Mouse (Mus musculus) mesoderm, embryonic 11.5 days (tissue): ENCODE measurements at regions not wholly inside any gene's neighbourhood (a gene's known extent, or its start where the extent isn't known, plus 50 kb on each side); places are given as distances from the start of the nearest gene placed in this dataset.

ENCODE experiments used
- DNase-seq: peaks from one replicate; pipeline ENCODE4 v3.0.0-alpha.2; 2012; ENCODE audit warnings: low read depth, low spot score

DNA sequence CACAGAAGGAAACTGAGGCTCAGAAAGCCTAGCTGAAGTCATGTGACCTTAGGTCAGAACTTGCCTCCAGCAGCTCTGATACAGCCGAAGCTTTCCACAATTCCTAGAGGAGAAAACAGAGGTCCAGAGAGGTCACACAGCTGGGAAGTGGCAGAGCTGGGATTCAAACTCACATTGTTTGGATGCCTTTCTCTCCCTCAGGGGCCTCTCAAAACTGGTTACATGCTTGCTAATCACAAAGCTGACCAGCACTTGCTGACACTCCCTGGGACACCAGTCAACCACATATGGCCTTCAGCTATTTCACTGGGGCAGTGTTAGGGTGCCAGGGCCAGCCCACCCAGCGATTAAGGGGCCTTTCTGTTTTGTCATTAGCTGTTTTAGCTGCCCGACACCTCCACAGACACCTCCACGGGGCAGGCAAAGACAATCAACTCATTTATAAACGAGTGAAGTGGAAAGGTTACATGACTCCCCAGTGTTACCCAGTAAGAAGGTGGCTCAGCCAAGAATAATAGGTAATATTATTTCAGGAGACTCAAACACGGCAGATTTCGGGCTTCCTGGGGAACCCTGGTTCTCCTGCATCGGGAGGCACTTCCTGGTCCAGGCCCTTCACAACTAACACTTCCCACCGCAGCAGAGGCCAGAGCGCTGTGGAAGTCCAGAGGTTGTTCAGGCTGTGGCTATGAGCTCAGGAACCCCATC is 71.4 kb downstream of the 2410131K14Rik start:
- DNase-seq: no peak

DNA sequence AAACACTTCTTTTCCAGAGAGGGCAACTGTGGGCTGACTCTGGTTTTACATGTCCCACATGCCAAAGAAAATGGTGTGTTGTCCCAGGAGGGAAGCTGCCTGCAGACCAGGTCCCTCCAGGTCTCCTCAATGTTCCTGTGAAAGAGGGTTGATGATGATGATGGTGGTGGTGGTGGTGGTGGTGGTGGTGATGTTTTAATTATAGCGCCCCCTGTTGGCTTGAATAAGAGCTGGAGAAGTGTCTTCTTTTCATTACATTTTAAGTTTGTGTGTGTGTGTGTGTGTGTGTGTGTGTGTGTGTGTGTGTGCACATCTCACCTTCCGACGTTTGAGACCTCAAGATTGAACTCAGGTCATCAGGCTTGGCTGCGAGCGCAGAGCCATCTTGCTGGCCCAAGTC is 73.0 kb downstream of the 2410131K14Rik start:
- no peak for DNase-seq

DNA sequence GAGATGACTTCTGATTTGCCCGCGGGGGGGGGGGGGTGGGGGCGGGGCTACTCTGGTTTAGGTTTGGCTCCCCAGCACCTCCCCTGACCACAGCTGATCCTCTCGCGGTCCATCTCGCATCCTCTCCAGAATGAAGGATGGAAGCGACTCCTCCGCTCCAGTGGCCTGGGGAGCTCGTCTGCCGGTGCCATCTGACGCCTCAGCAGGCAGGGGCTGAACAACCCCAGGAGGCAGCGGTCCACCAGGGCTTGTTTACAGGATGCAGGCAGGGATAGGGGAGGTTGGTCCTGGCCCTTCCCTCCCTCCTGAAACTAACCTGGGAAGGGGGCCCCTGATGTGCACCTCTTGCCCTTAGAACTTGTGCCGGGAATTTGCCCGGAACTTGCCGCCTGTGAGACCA is 73.9 kb downstream of the 2410131K14Rik start:
- DNase-seq: no peak

DNA sequence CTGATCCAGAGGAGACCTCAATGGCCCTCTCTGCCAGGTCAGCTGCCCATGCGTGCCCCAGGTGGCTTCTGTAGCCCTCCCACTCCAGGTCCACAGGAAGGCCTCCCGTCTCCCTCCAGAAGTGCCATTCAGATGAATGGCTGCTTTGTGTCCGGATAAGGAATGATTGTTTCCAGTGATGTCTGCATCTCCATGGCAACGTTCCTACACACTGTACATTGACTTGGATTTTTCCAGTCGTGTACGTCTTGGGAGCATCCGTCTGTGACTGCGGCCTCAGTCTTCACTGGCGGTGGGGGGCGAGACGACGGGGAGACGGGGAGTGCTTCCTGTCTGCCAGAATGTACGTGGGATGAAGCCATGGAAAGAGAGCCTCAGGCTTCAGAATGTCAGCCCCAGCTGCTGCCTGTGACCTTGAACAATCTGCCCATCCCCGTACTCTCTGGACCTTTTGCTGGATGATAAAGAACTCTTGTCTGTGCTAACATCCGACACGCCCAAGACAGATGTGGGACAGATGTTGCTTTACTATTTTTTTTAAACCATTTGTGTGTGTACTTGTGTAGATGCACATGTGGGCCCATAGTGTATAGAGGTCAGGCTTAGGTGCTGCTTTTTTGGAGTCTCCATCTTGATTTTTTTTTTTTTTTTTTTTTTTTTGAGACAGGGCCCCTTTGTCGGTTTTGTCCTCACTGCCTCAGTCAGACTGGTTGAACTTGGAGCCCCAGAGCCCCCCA is 76.9 kb downstream of the 2410131K14Rik start:
- DNase-seq: peak; percentile 87

DNA sequence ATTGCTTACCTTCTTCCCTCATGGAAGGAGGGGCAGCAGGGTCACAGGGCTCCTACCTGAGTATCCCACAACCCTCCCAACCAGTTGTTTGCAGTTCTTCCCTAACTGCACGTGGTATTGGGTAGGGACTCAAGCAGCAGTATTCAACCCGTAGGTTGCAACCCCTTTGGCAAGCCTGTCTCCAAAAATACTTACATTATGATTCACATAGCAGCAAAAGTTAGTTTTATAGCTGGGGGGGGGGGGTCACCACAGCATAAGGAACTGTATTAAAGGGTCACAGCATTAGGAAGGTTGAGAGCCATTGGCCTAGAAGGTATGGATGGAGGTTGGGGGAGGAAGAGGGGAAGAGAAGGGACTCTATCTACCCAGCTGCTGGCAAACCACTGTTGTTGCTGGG is 78.1 kb downstream of the 2410131K14Rik start:
- DNase-seq: no peak

DNA sequence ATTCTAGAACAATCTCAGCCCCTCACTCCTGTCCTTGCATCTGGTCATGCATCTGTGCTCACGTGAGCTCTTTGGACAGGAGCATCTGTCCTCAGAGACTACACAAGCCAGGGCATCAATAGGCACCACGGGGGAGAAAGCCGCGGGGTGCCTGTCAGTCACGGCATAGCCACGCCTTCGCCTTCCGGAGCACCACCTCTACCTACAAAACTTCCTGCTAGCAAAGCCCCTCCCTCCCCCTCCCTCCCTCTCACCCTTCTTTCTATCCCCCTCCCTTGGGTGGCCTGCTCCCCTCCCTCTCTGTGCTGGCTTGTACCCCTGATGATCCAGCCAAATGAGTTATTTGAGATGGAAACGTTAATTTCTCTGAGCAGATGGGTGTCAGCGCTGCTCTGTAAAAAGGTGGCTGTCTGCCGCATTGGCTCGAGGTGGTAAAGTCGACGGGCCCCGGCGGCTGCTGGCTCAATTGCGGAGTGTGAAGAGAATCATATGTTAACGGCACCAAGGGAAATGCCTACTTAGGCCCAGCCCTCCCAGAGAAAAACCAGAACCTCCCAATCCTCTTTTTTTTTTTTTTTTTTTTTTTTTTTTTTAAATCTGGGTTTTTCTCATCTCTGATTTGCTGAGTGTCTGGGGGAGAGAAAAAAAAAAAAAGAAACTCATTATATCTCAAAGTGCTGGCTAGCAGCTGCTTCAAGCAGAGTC is 82.0 kb downstream of the 2410131K14Rik start:
- DNase-seq: peak; percentile 47

DNA sequence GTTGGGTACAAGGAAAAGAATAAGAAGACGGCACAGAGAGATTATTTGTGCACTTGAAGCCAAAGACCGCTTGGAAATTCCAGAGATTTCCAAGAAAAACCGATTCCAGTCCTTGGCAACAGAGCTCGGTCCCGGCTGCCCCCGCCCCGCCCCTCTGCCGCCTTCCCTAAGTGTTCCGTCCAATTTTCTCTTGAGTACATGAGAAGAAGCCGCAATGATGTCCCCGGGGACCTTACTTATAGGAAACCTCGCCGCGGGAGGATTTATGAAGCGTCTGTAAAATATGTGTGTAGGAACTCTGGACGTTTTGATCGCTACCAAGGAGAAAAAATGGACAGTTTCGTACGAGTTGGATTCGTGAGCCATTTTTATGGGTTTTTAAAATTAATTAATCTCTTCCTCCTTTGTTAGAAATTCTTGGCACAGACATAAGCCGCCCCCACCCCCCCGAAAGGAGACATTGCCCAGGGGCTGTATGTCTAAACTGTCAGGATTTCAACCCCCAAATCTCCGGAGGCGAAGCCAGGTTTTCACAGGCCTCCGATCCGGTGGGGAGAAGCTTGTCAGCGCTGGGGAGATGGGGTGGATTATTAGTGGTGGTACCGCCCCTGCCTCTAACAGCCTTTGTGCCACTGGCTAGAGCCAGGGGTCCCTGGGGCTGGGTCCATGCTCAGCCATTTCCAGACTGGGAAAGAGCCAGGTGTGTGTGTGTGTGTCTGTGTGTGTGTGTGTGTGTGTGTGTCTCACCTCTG is 83.1 kb downstream of the 2410131K14Rik start:
- peak; percentile 81 for DNase-seq

DNA sequence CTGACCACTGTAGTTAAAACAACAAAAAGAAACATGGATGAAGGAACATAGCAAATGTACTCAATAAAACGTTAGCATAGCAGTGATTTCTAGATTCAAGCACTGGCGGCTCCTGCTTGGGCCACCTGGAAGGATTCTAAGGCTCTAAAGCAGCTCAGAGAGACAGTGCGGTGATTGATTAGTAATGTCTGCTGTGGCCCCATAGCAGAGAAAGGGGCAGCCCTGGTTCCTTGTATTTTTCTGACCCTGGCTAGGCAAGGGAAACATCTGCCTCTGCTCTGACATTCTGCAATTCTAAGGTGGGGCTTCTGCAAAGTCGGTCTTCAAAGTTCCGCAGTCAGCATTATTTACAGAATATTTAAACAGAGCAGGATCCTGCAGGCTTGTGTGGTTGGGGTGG is 84.1 kb downstream of the 2410131K14Rik start:
- DNase-seq: no peak

DNA sequence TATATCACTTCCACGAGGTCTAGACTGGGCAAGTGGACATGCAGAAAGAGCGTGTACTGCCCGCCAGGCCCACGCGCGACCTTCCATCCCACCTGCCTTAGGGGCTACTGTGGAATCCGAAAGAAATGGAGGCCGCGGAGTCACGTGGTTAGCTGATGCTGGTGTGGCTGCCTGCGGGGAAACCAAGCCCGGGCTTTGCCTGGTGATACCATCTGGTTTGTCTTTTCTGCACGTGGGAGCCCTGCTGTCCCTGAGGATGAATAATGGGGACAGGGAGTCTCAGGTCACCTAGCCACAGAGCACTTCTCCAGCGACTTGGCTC is 86.2 kb downstream of the 2410131K14Rik start:
- DNase-seq: peak; percentile 52

DNA sequence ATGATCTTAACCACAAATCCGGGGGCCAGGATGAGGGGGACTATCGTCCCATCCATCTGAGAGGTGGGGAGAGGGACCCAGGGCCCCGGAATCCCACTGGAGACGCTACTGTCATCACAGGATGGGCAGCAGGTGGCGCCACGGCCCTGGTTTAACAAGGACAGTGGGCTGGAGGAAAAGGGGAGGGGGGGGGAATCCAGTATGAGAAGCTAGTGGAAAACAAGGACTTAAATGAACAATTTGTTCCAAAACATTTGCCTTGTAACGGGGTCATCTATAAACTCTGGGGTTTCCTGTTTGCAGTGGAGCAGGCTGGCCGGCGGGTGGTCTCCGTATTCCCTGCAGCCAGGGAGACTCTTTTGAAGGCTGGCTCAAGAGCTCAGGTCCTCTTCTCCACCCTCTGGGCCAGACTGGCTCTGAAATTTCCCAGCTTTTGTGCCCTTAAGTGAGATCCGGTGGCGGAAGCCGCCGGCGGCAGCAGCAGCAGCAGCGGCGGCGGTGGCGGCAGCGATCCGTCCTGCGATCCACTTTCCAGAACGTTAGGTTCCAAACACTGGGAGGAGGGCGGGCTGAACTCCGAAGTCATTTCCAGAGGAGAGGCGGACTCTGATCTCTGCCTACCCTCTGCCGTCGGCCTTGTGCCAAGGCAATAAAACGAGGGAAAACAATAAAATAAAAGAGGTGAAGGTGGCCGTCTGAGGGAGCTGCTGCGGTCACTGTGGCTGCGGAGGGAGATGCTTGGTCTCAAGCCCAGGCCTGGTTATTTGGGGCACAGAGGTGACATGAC is 86.8 kb downstream of the 2410131K14Rik start:
- DNase-seq: peak; percentile 80

DNA sequence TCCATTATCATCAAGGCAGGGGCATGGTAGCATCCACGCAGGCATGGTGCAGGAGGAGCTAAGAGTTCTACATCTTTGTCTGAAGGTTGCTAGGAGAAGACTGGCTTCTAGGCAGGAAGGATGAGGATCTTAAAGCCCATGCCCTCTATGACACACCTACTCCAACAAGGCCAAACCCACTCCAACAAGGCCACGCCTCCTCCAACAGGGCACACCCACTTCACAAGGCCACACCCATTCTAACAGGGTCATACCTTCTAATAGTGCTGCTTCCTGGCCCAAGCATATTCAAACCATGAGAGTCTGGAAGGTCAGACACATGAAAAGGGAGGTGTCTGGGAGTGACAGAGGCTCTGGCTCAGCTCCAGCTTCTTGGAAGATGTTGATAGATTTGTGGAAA is 89.0 kb downstream of the 2410131K14Rik start:
- no peak for DNase-seq

DNA sequence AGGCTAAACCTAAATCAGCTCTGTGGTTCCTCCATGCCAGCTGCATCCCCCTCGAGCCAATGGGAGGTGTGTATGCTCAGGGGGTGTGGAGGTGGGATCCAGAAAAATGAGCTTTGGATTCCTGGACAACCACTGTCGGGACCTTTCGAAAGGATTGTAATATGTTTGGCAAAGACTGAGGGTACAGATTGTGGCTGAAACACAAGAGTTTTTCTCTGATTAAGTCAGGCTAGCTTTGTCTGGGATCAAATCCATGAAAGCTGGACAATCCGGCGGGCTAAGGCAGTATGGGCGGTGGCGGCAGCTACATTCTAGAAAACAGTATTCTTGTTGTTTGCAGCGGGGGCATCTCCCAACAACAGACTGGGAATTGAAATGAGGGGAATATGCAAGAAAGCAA is 93.2 kb downstream of the 2410131K14Rik start:
- DNase-seq: no peak

DNA sequence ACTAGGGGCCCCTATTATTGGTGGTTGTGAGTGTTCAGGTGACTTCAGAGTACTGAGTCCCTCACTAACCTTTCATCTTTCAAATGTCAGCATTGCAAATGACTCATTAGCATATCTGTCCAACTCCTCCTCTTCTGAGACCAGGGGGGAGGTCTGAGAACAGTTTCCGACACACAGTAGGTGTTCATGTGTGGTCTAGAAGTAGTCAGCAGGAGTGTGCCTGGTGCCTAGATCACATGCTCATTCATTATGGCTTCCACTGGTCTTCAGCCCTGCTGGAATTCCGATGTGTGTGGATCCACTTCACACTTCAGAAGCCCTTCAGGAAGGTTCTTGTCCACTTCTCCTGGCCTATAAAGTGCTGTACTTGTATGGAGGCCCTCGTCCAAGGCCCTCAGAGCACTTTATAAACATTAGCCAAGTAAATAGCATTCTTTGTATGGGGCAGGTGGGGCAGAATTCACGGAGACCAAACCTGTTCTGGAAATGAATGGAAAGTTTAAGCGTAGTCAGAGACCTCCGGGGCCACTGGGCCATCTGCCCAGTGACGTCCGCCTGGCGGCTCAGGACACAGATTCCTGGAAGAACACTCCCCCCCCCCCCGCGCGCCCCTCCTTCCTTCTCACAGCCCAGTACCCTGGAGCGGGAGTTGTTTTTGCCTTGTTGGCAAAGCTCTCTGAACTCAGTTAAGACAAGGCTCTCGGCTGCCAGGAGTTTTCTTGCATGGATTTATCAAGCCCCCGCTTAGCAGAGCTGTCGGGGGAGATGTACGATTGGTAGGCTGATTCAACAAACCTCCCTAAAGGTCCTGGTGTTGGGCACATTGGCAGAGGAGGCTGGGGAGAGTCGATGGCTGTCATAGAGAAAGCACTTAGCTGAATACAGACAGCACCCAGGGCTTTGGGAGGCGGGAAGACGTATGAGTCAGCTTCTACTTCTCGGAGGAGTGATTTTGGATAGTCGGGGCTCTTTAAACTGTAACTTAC is 94.9 kb downstream of the 2410131K14Rik start:
- no peak for DNase-seq

DNA sequence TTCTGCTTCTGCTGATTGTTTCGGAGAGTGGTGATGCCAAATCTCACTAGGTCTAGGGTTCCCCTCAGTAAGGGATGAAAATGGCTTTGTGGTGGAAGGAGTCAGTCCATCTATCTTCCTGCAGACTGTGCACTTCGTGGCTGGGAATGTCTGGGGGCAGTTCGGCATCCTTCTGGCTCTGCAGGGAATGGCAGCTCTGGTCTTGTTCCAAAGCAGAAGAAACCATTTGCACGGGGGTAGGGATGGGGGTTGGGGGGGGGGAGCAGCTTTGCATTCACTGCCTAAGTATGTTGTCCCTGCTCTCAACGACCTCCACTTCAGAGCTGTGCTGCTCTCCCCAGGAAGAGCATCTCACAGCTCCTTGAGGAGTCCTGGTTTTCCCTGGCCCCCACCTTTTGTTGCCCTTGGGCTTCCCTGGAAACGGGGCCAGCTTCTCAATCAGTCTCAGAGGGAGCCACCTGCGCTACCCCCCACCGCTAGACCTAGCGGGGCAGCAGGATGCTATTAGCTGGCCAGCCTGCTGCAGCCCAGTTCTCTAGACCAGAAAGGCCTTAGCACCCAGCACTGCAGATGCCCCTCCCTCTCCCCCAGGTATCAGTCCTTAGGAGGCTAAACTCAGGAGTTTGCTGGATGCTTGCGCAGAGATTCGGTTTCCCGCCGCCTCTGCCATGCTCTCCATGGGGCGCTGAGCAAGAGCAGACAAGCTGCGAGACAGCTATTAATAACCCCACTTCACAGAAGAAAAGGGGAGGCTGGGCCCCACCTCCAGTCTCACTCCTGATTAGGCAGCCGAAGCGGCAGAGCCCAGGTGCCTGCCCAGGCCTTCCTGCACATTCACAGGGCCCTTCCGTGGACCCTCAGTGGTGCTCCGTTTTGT is 98.7 kb downstream of the 2410131K14Rik start:
- no peak for DNase-seq

DNA sequence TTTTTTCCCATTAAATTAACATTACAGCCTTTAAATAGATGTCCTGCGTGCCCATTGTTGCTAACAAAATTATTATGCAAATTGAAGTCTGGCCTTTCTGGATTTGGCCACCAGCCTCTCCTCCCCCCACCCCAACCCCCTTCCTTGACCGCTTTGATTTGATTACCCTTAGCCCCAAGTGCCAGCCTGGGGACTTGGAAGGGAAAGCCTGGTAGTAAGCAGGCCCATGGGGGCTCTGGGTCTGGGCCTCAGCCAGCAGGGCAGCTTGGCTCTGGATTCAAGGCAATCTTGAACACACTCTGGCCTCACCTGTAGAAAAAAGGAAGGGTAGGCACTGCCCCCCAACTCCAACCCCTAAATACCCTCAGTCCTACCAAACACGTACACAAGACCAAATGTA is 100.2 kb downstream of the 2410131K14Rik start:
- DNase-seq: no peak

DNA sequence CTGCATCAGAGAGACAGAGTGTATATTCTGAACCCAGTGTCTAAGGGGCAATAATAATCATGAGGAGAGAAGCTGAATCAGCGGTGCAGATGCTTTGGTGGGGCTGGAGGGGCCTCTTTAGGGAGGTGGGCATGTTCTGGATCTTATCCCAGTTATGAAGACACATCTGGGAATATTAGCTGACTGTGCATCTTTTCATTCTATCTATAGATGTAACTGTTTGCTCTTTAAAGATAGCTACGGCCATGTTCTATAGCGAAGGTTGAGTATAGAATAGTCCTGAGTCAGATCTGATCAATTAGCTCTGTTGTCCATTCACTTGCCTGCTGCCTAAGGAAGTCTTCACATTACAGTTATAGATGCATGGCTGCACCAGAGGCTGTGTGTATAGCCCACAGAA is 104.0 kb downstream of the 2410131K14Rik start:
- no peak for DNase-seq

DNA sequence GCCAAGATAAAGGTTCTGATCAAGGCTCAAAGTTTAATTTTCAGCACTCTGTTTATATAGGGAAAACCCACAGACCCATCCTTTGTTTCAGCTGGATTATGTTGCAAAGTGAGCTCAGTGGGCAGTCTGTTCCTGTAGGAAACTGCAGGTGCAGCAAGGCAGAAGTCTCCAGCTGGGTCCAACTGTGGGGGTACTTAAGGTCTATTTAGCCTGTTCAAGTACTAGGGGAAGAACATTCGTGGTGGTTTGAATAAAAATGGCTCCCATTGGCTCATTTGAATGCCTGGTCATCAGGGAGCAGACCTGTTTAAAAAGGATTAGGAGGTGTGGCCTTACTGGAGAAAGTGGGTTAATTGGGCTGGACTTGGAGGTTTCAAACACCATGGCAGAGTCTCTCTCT is 106.3 kb downstream of the 2410131K14Rik start:
- no peak for DNase-seq

DNA sequence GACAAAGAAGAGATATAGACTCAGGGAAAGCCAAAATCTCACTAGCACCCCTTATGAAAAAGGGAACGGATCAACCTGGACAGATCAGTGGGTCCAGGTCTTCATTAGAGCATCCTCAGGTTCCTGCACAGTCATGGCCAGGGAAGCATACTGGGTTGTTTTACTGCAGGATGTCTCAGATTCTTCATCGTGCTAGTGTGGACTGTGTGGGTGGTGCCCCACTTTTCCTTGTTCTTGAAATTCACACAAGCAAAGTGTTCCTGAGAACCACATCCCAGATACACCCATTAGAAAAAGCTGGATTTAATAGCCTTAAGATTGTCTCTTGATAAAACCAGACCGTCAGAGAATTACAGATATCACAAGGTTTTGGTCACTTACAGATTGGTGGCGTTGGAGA is 107.1 kb downstream of the 2410131K14Rik start:
- no peak for DNase-seq

DNA sequence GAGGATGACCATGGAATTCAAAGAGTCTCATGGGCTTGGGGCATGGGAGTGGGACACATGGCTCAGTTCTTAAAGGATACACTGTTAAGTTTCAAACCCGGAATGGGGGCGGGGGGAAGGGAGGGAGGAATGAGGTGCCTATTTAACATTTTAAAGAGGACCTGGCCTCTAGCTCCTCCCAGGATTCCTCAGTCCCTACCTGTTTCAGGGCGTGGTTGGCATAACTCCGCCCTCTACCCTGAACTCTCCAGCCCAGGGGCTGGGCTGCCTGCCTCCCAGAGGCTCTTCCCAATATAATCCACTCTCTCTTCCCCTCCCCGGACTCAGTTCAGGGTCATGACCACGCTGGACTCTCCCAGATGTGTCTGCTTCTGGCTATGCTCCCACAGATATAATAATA is 108.0 kb downstream of the 2410131K14Rik start:
- DNase-seq: no peak
